Mouse (Mus musculus): Measurements from ENCODE around the gene Cd44.

Gene Cd44

DNA sequence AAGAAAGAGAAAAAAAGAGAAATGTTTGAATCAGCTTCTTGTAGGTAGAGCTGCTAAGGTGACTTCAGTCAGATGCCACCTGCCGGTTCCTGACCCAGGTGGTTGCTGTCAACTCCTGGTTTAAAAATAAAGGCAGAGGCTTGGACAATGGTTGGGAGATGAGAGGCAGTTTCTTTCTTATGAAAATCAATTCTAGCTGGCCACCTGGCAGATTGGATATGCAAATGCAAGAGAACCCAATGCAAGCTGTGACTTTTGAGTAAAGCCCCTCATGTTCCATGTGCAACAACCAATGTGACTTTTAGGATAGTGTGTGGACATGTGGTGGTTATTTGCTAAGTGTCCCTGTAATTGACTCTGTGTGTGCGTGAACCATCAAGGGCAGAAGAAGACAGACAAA, 33.0 kb downstream of the Cd44 start:
- DNase-seq (ENCODE audit: low spot score) = no peak

DNA sequence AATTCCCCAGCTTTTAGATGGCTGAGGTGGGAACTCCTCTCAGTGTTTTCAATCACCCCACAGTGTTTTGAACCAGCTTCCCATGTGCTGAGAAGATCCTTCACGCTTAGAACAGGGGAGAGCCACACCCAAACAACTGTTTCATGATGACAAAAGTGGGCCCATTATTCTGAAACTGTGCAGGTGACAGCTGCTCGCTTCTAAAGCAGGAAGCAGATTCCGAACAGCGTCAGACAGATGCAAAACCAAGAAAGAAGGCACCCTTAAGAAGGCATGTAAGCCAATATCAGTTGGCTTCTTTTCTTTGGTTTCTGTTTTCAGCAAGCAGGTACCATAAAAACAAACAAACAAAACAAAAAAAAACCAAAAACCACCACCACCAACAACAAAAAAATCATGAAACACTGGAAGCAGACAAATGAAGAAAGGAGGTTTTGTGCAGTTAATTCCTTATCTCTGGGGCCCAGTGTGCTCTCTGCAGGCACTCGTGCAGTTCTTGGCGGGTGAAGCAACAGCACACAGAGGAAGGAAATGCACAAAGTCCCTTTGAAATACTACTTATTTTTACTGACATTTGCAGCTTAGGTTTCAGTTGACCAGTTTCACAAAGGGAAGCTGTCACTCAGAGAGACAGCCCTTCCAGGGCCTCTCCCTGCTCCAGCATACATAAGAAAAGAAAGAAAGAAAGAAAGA, 33.9 kb downstream of the Cd44 start:
- no peak for DNase-seq (ENCODE audit: low spot score)

DNA sequence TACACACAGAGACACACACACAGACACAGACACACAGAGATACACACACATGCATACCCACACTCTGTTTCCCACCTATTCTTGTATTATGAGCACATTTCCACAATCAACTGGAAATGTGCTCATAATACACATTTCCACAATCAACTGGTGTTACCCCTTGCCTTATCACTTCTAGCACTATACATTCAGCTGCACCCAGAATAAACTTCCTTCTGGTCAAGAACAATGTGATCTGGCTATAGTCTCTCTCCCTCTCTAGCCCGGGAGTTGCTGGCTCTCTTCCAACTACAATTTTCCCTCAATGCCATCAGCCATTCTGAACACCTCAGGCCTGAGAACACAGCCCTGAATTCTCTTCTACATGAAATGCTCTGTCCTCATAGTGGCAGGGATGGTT, 34.9 kb downstream of the Cd44 start:
- DNase-seq (ENCODE audit: low spot score) = no peak

DNA sequence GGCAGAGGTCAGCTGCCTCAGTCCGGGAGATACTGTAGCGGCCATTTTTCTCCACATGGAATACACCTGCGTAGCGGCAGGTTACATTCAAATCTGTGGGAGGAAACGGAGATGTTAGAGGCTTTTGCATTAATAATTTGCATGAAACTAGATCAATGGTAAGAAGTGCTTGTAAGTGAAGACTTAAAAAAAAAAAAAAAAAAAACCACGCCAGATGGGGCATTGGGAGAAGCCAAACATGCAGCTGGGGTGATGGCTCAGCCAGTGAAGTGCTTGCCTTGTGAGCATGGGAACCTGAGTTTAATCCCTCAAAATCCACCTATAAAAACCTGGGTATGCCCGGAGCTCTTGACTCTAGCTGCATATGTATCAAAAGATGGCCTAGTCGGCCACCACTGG, 36.1 kb downstream of the Cd44 start:
- DNase-seq (ENCODE audit: low spot score) = no peak

DNA sequence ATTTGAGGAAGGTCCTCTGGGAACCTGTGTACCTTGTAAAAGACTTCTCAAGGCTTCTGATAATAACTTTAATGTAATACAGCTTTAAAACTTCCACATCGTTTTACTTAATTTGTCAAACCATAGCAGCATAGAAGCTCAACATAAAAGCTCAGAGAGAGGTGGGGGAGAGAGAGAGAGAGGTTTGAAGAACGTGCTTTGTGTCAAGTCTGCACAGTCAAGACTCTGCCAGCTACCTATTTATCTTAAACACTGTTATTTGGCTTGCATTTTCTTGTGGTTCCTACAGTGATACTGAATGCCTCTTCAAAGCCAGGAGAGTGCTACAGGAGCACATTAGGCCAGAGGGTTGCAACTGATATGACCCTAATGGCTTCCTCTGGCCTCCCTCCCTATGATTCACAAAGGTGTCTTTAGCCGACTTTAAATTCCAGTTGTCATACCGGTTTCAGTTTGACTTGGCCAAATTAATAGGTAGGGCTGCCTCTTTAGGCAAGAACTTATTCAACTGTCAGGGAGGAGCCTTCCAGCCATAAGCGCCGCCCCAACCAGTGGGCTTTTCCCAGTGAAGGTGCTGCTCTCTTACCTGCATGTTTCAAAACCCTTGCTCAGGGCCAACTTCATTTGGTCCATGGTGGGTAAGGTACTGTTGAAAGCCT, 36.6 kb downstream of the Cd44 start:
- DNase-seq (ENCODE audit: low spot score) = no peak

DNA sequence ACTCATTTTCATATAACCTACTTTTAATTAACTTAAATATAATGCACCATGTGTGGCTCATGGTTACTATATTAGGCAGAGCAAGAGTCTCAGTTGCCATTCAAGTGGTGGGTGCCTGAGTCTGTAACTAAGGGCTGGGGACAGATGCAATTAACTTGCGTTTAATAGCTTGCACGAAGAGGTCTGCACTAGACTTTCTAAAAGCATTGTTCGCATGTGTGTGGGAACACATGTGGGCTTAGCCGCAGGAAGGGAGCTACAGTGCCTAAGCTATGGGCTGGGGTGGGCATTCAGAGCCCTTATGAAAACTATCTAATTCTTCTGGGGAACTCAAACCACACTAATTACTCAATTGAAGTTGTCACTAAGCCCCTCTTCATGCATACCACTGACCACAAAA, 37.4 kb downstream of the Cd44 start:
- DNase-seq (ENCODE audit: low spot score) = no peak

DNA sequence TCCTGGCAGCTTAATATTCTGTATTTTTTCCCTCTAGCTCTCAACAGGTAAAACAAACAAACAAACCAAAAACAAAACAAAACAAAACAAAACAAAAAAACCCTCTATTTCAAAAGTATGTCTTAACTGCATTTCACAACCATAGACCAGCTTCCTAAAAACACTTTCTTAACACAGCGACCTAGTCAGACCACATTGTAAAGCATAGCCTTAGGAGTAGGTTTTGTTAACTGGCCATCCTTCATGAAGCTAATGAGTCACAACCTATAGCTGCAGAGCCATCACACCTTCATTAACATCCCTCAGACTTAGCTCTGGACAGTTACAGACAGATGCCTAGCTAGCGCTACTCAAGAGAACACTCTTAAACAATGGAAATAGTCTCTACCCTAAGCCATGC, 37.9 kb downstream of the Cd44 start:
- DNase-seq (ENCODE audit: low spot score) = no peak

DNA sequence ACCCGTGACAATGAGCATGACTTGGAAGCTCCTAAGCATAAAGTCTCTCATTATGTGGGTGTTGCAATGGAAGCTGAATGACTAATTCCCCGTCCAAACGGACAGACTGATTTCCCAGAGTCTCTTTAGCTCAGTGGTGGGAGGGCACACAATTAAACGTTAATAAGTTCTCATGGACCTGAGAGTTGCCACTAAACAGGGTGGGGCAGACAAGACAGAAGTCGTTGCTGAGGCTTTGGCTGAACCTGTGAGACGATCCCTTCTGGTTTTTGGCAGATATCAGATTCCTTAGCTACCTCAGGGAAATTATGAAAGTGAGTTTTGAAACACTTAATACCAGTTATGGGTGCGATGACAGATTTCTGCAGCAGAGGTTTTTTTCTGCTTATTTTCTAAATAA, 38.8 kb downstream of the Cd44 start:
- DNase-seq (ENCODE audit: low spot score) = no peak

DNA sequence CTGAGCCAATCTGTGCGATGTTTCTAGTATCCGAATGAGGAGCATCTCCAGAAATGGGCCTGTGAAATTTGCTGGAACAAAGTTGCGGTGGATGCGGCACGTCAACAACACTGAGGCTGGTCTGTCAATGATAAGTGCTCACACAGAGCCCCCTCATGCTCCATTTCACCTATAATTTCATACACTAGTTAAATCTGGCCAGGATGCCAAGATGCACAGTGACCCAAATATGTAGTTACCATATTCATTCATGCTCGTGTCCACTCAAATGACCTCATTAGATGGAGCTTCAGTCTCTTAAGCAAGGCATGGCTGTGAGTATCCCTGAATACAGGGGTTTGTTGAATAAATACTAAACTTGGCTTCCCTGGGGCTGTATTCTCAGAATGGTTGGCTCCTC, 43.2 kb downstream of the Cd44 start:
- no peak for DNase-seq (ENCODE audit: low spot score)

DNA sequence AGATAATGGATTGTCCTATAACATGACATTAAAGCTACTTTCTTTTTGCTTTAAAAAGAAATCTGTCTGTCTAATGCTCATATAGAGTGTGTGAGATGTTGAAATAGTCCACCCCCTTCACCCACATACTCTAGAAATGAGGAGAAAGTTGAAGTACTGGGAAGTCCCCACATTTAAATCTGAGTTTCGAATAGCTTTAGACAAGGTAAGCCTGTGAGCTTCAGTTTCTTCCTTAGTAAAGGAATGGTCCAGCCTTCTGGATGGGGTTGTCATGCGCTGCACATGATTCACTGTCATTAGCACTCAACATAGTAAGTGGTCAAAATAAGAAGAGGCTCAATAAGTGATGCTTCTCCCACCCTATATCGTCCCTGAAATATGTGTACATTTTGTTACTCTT, 48.2 kb downstream of the Cd44 start:
- DNase-seq (ENCODE audit: low spot score) = no peak

DNA sequence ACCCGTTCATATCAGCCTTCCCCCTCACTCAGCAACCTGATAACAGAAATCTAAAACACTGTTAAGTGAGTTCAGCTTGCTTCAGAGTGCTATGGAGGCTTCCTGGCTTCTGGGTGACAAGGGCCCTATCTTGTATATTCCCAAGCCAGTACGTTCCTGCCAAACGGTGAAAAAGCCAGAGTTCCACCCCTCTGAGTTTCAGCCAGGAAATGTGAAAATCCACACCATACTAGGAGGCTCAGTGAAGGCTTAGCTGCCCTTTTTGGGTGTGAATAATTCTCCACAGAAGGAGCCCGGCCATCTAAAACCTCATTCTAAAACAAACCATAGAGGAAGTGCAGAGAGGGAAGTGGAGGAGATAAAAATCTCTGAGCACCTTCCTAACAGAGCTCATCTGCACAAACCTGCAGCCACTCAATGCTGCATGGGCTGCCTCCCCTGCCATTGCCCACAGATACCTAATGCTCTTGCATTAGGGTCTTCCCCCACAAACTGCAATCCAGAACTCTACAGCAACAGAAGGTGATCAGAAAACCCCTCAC, 49.5 kb downstream of the Cd44 start:
- DNase-seq (ENCODE audit: low spot score) = no peak

DNA sequence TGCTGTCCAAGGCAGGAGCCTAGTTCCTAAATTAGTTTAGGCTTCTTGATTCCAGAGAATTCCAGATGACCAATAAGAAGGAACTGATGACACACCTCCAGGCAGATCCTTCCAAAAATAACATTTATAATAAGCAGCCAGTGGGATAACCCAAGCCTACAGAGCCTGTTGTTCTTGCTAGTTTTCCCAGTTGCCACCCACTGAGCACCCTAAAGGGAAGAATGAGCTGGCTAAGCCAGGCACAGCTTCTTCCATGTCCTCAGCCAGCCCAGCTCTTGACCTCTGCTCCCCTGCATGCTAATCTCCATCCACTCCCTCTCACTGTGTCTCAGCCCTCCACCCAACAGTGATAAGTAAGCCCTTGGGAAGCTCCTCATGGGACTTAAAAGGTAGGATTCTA, 51.4 kb downstream of the Cd44 start:
- no peak for DNase-seq (ENCODE audit: low spot score)

DNA sequence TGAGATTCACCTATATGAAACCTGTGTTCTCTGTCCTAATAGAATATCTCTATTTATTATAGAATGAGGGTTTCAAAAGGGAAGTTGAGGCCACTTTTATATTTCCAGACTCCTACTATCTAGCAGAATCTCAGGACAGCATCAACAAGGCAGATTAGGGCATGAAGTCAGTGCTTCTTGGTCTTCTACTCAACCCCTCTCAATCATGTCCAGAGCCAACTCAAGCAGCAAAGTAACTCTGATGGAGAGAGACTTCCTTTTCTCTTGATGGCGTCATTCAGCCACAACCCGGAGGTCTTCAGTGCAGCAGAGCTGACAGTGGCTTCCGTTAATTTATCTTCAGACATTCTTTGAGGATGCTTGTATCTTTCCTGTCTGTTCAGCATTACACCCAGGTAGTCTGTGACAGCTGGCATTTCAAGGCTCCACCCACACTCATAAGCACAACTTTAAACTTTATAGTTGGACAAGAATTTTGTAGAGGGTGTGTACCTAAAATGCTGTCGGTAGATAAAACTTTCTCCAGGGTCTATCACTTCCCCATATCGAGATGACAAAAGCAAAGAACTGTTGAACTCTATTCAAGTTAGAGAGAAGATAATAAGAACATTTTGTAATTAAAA, 52.5 kb downstream of the Cd44 start:
- no peak for DNase-seq (ENCODE audit: low spot score)

DNA sequence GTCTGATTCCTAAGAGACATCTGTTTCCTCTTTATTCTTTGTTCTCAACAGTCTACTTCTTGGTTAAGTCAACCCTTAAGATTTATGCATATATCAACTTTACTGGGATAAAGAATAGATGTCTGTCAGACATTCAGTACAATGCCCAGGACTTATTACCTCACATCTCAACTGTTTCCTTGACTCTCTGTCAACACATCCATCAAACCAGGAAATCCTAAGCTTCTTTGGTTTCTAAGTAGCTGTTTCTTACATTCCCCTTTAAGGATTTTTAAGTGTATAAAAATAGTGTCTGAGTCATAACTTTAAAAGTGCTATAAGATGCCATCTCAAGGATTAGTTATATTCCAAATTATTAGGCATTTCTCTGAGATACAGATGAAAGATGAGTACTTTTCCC, 60.2 kb downstream of the Cd44 start:
- no peak for DNase-seq (ENCODE audit: low spot score)

DNA sequence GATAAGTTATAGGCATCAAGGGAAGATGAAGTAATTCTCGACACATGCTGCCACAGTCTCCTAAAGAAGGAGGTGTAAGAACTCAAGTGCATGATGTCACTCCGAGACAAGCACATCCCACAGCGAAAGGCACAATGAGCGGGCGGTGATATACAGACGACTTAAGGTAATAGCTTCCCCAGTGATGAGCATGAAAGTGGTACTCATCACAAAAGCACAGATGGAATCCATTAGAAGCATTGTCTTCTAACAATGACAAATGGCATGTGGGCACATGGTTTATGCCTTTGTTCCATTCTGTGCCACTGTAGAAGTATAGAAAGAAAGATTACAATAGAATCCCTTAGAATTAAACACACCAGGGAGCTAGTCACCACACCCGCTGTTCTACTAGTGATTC, 63.3 kb downstream of the Cd44 start:
- DNase-seq (ENCODE audit: low spot score) = no peak

DNA sequence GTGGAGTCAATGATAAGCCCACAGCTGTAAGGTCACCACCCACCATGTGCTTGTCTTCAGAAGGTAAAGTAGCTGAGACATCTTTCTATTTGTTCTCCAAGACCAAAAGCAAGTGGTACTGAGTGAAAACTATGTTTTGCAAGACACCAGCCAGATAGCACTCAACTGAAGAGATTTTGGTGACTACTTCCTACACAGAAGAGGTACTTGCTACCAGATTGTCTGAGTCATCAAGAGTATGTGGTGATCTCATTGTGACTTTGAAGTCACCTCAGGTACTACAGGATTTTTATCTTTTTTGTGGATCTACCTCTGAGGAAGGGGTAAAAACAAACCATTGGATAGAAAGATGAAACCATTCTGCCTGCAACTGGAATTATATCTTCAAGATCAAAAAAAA, 69.9 kb downstream of the Cd44 start:
- DNase-seq (ENCODE audit: low spot score) = no peak

DNA sequence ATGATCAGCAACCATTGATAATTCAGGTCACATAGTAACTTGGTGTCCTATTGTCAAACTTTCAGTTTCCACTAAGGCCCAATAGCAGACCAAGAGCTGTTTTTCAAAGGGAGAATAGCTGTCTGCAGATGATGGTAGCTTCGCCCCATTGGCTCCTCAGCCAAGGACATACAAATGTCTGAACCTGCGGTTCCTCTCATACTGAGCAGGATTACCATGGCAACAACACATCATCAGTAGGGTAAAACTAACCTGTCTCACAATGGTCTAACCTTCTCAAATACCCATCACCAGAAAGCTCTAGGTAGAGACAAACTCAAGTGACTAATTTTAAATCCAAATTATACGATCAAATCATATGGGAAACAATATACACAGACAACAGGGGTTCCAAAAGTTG, 72.3 kb downstream of the Cd44 start:
- DNase-seq (ENCODE audit: low spot score) = peak; percentile 42

DNA sequence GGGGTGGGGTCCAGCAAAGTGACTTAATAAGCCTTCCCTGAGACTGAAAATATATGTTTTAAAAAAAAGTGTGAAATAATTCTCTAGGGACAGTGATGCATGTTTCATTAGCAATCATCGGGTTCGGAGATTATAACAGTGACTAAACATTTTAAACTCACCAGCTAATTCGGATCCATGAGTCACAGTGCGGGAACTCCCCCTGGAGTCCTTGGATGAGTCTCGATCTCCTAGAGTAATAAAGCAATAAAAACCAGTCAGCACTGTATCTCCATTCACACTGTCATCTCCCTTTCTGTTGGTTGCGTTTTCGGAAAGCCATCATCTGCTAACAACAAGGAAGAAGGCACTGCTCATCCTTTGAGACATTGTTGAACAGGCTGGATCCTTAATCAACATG, 73.1 kb downstream of the Cd44 start:
- DNase-seq (ENCODE audit: low spot score) = no peak

DNA sequence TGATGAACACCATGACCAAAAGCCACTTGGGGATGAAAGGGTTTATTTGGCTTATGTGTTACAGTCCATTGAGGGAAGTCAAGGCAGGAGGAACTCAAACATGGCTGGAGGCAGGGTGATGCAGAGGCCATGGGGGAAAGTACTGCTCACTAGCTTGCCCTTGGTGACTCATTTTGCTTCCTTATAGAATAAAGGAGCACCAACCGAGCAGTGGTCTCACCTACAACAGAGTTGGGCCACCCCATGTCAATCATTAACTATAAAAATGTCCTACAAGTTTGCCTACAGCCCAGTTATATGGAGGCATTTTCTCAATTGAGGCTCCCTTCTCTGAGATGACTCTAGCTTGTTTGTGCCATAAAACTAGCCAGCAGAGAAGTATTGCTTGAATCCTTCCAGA, 73.6 kb downstream of the Cd44 start:
- no peak for DNase-seq (ENCODE audit: low spot score)

DNA sequence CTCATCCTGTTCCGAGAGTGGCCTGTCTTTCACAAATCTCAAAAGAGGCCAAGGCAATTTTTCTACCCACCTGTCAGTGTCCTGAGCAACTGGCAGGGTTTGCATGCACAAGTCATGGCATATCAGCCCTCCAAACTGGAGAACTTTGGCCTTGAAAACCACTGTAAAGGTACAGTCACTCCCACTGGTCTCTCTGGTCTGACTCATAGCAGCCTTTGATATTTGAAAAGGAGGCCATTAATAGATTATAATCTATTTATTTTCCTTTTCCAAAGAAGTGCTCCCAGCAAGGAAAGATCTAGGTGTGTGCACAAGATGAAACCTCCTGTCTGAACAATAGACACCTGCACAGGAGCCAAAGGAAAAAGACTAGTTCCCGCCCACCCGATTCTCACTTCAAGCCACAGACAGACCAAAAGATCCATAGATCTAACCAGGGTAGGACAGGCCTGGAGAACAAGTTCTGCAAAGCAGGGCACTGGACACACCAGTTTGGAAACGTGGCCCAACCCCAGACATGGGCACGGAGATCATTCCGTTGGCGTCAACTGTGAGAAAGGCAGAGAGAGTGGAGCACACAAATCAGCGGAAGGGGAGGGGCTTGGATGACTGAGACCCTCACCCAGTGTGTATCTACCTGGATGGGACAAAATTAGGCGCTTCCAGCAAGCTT, 75.4 kb downstream of the Cd44 start:
- no peak for DNase-seq (ENCODE audit: low spot score)

DNA sequence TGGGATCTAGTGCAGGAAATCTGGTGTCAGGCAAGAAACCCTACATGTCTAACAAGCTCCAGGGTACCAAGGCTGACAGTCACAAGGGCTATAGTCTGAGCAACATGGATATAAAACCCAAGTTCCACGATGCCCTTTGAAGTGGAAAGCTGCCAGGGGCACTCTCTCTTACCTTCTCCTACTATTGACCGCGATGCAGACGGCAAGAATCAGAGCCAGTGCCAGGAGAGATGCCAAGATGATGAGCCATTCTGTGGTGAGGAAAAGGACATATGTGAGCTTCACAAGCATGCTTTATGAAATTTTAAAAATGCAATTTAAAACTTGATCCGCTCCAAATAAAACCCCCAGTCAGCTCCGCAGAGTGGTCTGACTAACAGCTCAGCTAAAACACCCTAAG, 79.4 kb downstream of the Cd44 start:
- no peak for DNase-seq (ENCODE audit: low spot score)

DNA sequence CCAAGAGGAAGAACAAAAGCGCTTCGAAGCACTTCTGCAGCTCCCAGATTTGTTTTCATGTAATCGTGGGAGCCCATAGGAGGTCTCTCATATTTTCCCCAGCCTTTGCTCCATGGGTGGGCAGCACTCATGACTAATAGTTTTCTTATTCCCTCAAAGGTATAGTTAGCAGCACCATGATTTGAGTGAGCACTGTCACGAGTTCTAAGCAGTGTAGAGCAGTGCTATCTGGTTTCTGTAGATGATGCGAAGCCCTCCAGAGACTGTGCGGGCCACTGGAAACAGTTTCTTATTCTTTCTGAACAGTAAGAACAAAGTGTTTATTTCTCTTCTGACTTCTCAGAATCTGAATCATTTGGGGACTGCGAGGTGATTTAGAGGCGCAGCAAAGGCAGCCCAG, 80.7 kb downstream of the Cd44 start:
- no peak for DNase-seq (ENCODE audit: low spot score)

DNA sequence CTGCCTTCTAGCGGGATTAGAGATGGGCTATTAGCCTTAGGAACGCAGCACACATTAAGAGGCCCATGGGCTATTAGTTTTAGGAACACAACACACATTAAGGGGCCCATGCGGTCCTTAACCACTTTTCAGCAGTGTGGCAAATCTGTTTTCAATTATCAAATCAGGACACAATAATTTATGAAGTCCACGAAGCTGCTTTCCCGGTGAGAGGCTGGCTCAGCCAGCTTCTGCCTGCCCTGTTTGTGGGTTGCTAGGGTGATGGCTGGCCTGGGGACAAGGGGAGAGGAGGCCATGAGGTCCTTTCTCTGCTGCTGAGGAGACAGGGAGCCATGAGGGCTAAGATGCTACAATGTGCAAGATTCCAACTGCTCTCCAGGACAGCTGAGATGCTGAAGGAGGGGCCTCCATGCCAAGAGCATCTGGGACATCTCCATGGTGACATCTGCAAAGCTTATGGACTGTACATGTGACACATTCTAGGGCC, 81.2 kb downstream of the Cd44 start:
- DNase-seq (ENCODE audit: low spot score) = no peak
